Mouse (Mus musculus) kidney, postnatal 14 days (tissue): ENCODE measurements around the gene Stxbp1.

Source experiments
- DNase-seq: peaks from one replicate; pipeline ENCODE4 v3.0.0; 2022; ENCODE audit warnings: mixed read lengths

The Stxbp1 gene

GRCm38 (mm10) chr2:32784048-32784681, 62.9 kb downstream of the Stxbp1 start, which contains the start of gene Cfap157:
TSS of gene Cfap157 (minus strand) at chr2:32784428.
- peak; percentile 55 for DNase-seq

GRCm38 (mm10) chr2:32781710-32782109, 65.3 kb downstream of the Stxbp1 start:
- DNase-seq, result no peak

GRCm38 (mm10) chr2:32779714-32780113, 67.3 kb downstream of the Stxbp1 start:
- DNase-seq, result no peak

DNA sequence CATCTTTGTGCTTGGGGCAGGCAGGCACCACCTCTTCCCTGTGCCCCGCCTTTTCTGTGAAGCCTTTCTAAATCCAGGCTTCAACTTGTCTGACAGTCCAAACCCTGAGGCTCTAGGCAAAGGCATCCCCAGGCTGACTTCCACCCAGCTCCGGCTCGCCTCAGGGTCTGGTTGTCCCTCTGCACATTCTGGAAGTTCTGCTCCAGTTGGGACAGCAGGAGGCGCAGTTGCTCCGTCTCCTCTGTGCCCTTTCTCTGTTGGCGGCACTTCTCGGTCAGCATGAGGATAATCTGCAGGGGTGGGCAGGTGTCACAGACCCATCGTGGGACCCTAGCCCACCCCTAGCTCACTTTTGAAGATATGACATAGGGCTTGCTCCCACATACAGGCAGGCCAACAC, 67.9 kb downstream of the Stxbp1 start:
- peak; percentile 76 for DNase-seq

- DNase-seq, result no peak
Observed at GRCm38 (mm10) chr2:32778081-32778480, 69.0 kb downstream of the Stxbp1 start.

DNA sequence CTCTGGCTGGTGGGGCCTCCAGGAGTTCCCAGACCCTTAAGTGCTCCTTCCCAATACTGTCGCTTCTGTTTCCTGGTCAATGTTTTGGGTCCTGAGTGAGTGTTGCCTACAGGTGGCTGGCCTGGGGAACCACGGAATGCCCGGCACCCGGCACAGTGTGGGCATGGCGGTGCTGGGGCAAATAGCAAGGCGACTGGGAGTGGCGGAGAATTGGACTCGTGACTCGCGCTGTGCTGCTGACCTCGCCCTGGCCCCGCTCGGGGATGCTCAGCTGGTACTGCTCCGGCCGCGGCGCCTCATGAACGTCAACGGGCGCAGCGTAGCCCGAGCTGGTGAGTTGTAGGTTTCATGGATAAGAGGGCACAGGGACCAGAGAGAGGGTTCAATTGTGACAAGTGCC, 70.9 kb downstream of the Stxbp1 start:
- DNase-seq, result no peak

DNA sequence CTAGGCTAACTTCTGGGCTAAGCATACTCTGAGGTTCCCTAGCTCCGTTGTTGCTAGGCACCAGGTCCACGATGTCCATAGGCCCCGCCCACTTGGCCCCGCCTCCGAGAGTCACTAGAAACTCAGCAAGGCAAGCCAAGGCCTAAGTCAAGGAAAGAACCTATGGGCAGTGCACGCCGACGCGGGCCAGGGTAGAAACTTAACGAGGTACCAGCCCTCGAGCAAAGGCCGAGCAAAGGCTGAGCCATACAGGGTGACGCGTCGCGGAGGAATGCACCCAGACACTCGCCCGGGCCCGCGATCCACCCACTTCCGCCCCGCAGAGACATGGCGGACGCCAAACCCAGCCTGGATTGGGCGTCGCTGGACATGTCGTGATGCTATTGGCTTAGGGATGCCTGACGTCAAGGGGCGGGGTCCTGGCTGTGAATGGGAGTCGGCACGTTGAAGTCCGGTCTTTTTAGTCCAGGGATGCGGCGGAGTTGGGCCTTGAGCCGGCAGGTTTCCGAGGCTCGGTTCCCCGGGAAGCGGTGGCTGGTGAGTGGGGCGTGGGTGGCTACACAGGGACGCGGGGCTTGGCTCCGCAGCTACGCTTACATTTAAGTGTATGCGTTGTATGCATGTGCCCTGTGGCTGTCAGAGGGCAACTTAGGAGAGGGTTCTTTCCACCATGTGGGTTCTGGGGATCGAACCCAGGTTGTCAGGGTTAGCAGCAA, 71.5 kb downstream of the Stxbp1 start, which contains the start of the genes Ttc16 and Ptrh1:
Ttc16 (minus strand) TSS at position 275 of the 716 bp plus-strand sequence.
Ptrh1 (plus strand) TSS at position 428 of the 716 bp plus-strand sequence.
- peak; percentile 99 for DNase-seq

DNA sequence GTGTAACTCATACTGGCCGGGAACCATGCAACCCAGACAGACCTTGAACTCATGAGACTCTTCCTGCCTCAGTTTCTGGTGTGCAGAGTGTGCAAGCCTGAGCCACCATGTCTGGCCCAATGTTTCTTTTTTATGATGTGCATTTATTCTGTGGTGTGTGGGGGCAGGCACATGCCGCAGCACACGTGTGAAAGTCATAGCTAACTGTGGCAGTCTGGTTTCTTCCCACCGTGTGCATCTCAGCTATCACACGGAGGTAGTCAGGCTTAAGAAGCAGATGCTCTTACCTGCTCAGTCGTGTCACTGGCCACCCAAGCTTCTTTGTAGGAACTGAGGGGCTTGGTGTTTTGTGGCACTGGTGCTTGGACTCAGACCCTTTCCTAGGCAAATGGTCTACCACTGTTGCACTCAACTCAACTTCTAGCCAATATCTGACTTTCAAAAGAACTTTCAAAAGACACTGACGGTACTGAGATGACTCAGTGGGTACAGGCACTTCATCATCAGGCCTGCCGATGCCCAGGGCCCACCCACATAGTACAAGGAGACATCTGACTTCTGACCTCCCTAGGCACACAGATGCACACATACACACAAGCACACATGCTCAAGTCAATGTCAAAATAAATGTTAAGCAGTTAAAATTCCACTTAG, 74.3 kb downstream of the Stxbp1 start:
- DNase-seq, result no peak

DNA sequence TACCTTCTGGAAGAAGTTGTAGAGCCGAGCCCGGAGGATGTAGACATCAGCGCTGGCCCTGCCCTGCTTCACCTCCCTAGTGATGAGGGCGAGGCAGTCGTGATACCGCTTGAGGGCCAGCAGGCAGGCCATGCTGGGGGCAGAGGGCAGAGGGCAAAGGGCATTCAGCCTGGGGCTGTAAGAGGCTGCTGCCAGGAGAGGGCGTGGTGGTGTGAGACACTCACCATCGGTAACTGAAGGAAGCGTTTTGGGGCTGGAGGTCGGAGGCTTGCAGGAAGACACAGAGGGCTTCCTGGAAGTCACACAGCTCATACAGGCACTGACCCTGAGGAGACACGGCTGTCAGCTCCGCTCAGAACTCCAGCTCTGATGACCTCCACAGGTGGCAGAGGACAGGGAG, 75.2 kb downstream of the Stxbp1 start:
- DNase-seq, result peak; percentile 40

- DNase-seq, result no peak
Observed at GRCm38 (mm10) chr2:32769327-32770085, 77.5 kb downstream of the Stxbp1 start.

- peak; percentile 57 for DNase-seq
Observed at GRCm38 (mm10) chr2:32768661-32769285, 78.3 kb downstream of the Stxbp1 start.

DNA sequence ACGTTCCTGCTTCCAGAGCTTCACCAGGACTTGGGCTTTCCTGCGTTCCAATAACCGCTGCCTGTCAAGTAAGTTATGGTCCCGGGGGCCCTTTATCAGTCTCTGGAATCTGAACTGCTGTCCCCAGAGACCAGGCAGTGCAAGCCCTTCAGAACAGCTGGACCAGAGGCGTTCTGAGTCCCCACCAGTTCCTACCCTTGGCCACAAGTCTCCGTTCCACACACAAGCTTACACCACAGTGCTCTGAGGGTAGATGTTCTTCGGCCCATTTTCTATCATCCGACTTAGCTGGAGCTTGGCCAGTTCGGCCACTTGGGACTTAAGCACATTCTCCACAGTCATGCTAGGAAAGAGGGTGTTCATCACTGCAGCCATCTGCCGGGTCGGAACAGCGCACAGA, 79.8 kb downstream of the Stxbp1 start:
- peak; percentile 56 for DNase-seq

GRCm38 (mm10) chr2:32763353-32763752, 83.7 kb downstream of the Stxbp1 start:
- no peak for DNase-seq

- no peak for DNase-seq
Observed at GRCm38 (mm10) chr2:32761859-32762258, 85.2 kb downstream of the Stxbp1 start.

GRCm38 (mm10) chr2:32761361-32761760, 85.7 kb downstream of the Stxbp1 start:
- DNase-seq, result no peak

DNA sequence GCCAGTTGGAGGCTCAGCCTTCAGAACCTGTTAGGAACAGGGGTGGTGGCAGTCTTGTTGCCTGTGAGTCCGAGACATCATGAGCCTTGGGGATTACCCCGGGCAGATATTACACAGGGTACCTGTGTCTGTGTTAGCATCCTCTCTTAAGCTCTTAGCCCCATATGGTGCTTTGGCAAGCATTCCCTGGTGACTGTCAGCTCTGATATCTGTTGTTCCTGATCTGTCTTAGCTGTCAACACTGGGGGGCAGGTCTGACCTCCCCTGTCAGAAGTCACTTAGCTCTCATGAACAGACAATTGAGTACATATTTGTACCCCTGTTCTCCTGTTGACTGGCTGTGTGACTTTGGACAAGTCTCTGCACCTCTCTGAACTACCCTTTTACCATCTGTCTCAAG, 88.0 kb downstream of the Stxbp1 start:
- DNase-seq, result no peak

DNA sequence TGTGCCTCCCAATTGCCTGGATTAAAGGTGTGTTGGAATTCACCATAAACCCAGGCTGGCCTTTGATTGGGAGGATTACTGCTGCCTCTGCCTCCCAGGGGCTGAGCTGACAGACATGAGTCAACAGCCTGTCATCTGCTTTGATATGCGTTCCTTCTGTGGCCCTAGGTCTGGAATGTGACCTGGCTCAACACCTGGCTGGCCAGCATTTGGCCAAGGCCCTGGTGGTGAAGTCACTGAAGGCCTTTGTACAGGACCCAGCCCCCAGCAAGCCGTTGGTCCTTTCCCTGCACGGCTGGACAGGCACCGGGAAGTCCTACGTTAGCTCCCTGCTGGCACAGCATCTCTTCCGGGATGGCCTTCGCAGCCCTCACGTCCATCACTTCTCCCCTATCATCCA, 88.5 kb downstream of the Stxbp1 start:
- peak; percentile 53 for DNase-seq

- DNase-seq, result peak; percentile 98
Observed at GRCm38 (mm10) chr2:32757056-32757845, 89.8 kb downstream of the Stxbp1 start, which contains the start of gene Tor2a. TSS of gene Tor2a (plus strand) at chr2:32757234.

- no peak for DNase-seq
Observed at GRCm38 (mm10) chr2:32756674-32757055, 90.4 kb downstream of the Stxbp1 start.

GRCm38 (mm10) chr2:32752181-32752580, 94.9 kb downstream of the Stxbp1 start:
- no peak for DNase-seq

DNA sequence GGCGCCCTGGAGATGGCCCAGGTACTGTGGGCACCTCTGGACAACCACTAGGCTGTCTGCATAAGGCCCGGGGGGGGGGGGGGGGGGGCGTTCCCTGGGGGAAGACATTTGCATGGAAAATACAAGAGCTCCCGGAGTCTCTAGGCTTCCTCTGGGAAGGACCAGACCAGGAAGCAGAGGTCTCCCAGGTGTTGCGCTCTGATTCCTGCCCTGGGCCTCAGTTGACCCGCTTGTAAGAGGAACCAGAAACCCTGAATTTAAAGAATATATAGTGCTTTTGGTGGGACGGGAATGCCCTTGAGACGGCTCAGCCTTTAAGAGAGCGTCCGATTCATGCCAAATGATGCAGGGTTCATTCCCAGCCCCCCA, 95.4 kb downstream of the Stxbp1 start:
- DNase-seq, result no peak
